Mouse (Mus musculus): ENCODE data around the gene Prpf31.
"Not testable (repeated sequence)": the region's sequence is repeated elsewhere in the genome, so short reads cannot be mapped to it uniquely, and the experiment has no call there.

Gene Prpf31

GRCm38 (mm10) chr7:3629543-3630477, at the start of gene Prpf31, which contains the start of gene Tfpt:
Prpf31 (plus strand) TSS chr7:3629985.
Tfpt (minus strand) TSS chr7:3629929.
- peak; percentile 91 for DNase-seq (ENCODE audit: low spot score)

- DNase-seq (ENCODE audit: low spot score): no peak
These were observed 49.8 kb upstream of the Prpf31 start for GRCm38 (mm10) chr7:3580029-3580428.

DNA sequence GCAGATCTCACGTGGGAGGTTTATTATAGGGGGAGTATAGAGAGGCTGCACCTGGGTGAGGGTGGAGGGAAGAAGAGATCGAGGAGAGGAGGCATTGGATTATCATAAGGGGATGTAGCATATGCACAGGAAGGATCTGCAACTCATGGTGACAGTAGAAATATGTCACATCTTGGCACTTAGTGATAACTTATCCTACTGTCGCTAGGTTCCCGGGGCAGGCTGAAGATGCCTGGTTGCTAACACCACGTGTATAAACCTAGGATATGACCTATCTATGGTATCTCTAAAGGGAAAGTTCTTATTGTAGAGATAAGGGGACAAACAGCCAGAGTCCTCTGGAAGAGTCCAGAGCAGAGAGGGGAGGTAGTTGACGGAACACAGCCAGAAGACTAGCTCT, 44.0 kb upstream of the Prpf31 start:
- no peak for DNase-seq (ENCODE audit: low spot score)

DNA sequence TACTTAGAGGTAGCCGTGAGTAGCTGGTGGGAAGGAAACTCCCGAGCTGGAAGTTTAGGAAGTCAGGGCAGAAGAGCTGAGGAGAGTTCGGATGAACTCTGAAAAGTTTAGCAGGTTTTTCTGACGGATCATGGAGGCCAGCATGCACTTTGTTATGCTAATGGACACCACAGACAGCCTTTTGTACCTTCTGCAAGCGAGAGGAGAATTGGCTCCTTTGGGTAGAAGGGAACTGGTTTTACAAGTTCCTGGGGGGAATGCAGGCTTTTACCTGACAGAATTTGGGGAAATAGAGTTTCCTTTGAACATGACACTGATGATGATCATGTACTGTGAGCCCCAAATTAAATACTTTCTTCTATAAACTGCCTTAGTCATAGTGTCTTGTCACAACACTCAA, 43.5 kb upstream of the Prpf31 start:
- DNase-seq (ENCODE audit: low spot score): no peak

DNA sequence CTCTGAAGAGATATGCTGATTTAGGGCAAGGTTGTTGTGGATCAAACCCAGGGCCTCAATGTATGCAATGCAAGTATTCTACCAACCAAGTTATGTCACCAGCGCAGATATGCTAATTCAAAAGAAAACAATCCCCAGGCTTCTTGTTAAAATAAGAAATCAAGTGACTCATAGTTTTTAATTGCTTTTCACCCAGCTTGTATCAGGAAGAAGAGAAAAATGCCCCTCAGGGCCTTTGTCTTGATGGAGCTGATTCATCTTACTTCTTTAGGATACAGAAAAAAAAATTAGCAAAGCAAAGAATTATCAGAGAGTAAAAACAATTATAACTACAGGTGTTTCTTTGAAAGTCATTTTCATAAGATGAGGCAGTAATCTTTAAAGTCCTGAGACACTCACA, 42.5 kb upstream of the Prpf31 start:
- no peak for DNase-seq (ENCODE audit: low spot score)

DNA sequence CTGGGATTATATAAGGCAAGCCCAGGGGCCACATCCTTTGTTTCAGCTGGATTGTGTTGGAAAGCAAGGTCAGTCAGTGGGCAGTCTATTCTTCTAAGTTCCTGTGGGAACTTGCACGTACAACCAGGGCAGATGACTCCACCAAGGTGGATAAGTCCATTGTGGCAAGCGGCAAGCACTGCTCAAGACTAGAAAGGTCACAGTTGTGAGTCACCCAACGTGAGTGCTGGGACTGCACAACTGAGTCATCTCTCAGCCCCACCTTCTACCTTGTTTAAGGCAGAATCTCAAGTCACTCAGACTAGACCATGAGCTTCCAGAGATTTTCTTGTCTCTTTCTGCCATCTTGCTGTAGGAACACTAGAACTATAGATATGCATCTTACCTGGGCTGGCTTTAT, 39.2 kb upstream of the Prpf31 start:
- no peak for DNase-seq (ENCODE audit: low spot score)

- DNase-seq (ENCODE audit: low spot score): no peak
These were observed 38.3 kb upstream of the Prpf31 start for GRCm38 (mm10) chr7:3591534-3591933.

DNA sequence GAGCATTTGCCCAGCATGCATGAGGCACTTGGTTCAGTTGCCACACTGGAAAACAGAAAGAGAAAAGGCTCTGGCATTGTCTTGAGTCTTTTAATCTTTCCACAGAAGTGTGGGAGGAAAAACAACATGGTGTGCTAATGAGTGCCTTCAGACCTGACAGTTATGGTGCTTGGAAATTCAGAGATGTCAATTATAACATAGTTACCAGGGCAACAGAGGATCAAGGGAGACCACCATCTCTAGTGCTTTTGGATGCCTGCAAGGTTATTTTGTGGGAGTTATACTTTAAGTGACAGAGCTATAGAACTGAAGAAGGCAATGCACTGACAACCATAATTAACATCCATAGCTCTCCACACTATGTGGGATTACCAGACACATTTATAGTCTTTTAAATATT, 35.9 kb upstream of the Prpf31 start:
- no peak for DNase-seq (ENCODE audit: low spot score)

- no peak for DNase-seq (ENCODE audit: low spot score)
These were observed 35.1 kb upstream of the Prpf31 start for GRCm38 (mm10) chr7:3594686-3595085.

GRCm38 (mm10) chr7:3595146-3595545, 34.6 kb upstream of the Prpf31 start:
- peak; percentile 20 for DNase-seq (ENCODE audit: low spot score)

DNA sequence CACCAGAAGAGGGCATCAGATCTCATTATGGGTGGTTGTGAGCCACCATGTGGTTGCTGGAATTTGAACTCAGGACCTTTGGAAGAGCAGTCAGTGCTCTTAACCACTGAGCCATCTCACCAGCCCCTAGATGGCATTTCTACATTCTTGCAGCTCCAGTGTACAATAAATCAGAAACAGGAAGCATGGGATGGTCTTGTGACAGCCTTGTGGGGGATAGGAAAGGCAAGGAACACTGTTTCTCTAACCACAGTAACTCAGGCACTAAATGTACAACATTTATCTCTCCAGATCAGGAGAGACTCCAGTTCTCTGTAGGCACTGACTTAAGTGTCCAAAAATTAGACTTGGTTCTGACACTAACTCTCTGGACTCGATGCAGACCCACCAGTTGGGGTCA, 32.0 kb upstream of the Prpf31 start:
- not testable (repeated sequence) for DNase-seq (ENCODE audit: low spot score)

DNA sequence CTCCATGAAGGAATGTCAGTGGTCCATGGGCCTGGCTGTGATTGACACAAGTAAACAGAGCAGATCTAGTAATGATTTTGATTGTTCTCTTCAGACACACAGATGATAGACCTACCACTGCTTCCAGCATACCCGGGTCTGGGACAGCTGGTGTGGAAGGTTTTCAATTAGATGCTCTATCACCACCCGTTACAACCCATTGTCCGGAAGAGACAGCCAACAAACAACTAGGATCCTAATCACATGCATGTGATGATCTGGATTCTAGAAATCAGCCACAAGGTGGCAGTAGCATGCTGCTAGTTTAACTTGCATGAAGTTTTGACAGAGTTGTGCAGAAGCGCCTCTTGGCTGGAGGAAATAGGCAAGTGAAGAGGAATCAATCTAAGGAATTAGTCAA, 28.7 kb upstream of the Prpf31 start:
- peak; percentile 65 for DNase-seq (ENCODE audit: low spot score)

- no peak for DNase-seq (ENCODE audit: low spot score)
These were observed 23.0 kb upstream of the Prpf31 start for GRCm38 (mm10) chr7:3606798-3607197.

- DNase-seq (ENCODE audit: low spot score): no peak
These were observed 22.4 kb upstream of the Prpf31 start for GRCm38 (mm10) chr7:3607391-3607790.

- no peak for DNase-seq (ENCODE audit: low spot score)
These were observed 21.1 kb upstream of the Prpf31 start for GRCm38 (mm10) chr7:3608668-3609067.

- no peak for DNase-seq (ENCODE audit: low spot score)
These were observed 20.7 kb upstream of the Prpf31 start for GRCm38 (mm10) chr7:3609082-3609481.

- no peak for DNase-seq (ENCODE audit: low spot score)
These were observed 19.3 kb upstream of the Prpf31 start for GRCm38 (mm10) chr7:3610437-3610836.

- no peak for DNase-seq (ENCODE audit: low spot score)
These were observed 18.8 kb upstream of the Prpf31 start for GRCm38 (mm10) chr7:3611006-3611405.

DNA sequence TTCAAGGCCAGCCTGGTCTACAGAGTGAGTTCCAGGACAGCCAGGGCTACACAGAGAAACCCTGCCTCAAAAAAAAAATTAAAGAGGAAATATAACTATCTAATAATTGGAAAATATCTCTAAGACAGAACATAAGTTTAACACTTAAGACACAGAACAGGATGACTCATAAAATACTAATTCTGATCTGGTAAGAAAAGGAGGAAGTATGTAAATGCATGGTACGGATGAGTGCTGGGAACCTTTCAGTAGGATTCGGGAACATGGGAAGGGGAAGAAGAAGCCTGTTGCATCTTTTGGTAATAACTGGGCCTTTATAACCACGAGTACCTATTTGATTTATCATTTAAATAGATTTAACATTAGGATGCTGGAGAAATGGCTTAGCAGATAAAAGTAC, 15.8 kb upstream of the Prpf31 start:
- no peak for DNase-seq (ENCODE audit: low spot score)

- no peak for DNase-seq (ENCODE audit: low spot score)
These were observed 13.8 kb upstream of the Prpf31 start, which contains the start of gene Oscar for GRCm38 (mm10) chr7:3616057-3616388. Oscar (minus strand) TSS chr7:3616157.

DNA sequence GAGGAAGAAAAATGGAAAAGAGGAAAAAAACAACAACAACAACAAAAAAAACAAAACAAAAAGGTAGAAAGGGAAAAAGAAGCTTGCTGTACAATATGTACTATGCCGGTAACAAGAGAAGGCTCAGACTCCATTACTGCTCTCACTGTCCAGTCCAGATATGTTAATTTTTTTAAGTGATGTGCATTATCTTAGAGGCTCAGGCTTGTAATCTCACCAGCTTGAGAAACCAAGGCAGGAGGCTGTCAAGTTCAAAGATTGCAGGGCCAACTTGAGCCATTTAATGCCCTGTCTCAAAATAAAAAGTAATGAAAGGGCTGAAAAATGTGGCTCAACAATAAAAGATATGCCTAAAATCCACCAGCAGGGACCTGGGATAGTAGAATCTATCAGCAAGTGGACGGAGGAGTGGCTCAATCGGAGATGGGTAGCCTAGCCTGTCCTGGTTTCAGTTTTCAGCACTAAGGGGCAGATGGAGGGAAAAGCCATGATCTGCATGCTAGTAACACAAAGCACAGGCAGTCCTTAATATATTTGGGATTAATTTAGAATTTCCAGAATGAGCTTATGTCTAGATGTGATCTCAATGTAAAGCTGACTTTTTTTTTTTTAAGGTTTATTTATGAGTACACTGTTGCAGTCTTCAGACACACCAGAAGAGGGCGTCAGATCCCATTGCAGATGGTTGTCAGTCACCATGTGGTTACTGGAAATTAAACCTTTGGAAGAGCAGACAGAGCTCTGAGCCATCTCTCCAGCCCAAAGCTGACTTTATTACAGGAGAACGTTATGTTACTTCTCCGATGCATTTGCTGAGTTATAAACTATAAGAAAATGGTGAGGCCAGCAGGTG, 13.2 kb upstream of the Prpf31 start:
- no peak for DNase-seq (ENCODE audit: low spot score)

DNA sequence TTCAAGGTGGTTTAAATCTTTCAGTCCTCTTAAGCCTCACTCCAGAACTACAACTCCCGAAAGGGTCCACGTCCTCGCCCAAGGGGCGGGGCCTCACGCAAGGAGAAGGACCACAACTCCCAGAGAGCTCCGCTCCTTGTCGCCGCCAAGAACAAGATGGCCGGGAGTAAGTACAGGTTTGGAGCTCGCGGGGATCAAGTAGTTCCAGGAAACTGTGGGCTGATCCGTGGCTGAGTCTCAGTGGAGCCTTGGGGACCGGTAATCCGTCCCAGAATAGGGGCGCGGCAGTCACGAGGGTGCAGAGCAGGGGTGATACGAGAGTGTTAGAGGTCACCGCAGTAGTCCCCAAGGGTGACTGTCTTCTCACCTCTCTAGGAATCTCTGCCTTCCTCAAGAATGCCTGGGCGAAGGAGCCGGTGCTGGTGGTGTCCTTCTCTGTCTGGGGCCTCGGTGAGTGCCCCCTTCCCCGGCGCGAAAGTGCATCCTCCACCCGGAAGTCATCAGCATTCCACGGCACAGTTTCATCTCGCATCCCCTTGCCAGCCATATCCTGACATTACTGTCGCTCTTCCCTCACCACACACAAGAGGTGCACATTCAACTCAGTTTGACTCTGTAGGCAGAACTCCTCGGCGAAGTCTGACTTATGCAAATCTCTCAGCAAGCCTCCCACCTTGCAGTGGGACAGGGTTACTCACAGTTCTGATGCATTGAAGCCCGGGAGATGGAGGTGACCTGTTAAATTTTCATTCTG, 12.4 kb upstream of the Prpf31 start, which contains the start of gene Ndufa3:
Ndufa3 (plus strand) TSS at position 132 of the 754 bp plus-strand sequence.
- DNase-seq (ENCODE audit: low spot score): peak; percentile 94
